Mouse (Mus musculus): ENCODE measurements around the gene Acot4. TPM values are rescaled to one million over a fixed set of nuclear protein-coding genes. Genes with fewer than 3 reads are reported as not detected.
A peak's percentile ranks its signal among the peaks of the same experiment; 100 is the strongest.
"Not testable (repeated sequence)": the region's sequence is repeated elsewhere in the genome, so short reads cannot be mapped to it uniquely, and the experiment has no call there.

The Acot4 gene
- polyA plus RNA-seq (2014; fragmentation: Nextera tagmentation; extraction: Ambion mirVana): 0.10 and 0.22 TPM in 2 replicates

- not testable (repeated sequence) for H3K9me3 ChIP-seq (ENCODE audit: control insufficient read depth, low read length); H3K27ac ChIP-seq (ENCODE audit: low read depth, low read length); H3K27me3 ChIP-seq (ENCODE audit: control insufficient read depth, insufficient read depth, low read length); ATAC-seq (ENCODE audit: low FRiP score); H3K36me3 ChIP-seq (ENCODE audit: control insufficient read depth, insufficient read depth, low read length); H3K4me1 ChIP-seq (ENCODE audit: control insufficient read depth, insufficient read depth, low read length)
- peak; percentile 88 for DNase-seq (ENCODE audit: low spot score, missing footprints)
- peak within 1 kb of the TSS; percentile 45 for H3K9ac ChIP-seq (ENCODE audit: low read length)
- peak within 1 kb of the TSS; percentile 35 for H3K4me3 ChIP-seq (ENCODE audit: low read depth, low read length)
- 13% methylated on average over 27 of the region's 32 CpGs for WGBS
- H3K4me2 ChIP-seq: peak within 1 kb of the TSS; percentile 51
Observed at GRCm38 (mm10) chr12:84038241-84038640, at the start of gene Acot4. Acot4 (plus strand) TSS chr12:84038379.

- peak; percentile 89 for DNase-seq (ENCODE audit: low spot score, missing footprints)
- no peaks in the 10 kb centered on the region for H3K36me3 ChIP-seq (ENCODE audit: control insufficient read depth, insufficient read depth, low read length)
- 67% methylated on average over 4 of the region's 4 CpGs for WGBS
- peak; percentile 23; the same call in 1 of the 2 replicates for ATAC-seq (ENCODE audit: low FRiP score)
- H3K27ac ChIP-seq (ENCODE audit: low read depth, low read length): no peak overlapping the region
- no peaks in the 10 kb centered on the region for H3K9me3 ChIP-seq (ENCODE audit: control insufficient read depth, low read length)
- H3K4me3 ChIP-seq (ENCODE audit: low read depth, low read length): peak overlapping the region; percentile 59
- H3K4me1 ChIP-seq (ENCODE audit: control insufficient read depth, insufficient read depth, low read length): peaks cover 4% of the 10 kb centered on the region; the same call in 1 of the 2 replicates
- peak overlapping the region; percentile 65 for H3K4me2 ChIP-seq
- peak overlapping the region; percentile 81 for H3K9ac ChIP-seq (ENCODE audit: low read length)
- no peaks in the 10 kb centered on the region for H3K27me3 ChIP-seq (ENCODE audit: control insufficient read depth, insufficient read depth, low read length)
Observed at GRCm38 (mm10) chr12:83988483-83988882, 49.7 kb upstream of the Acot4 start.

- Histone ChIP-seq H3K36me3 (ENCODE audit: control insufficient read depth, insufficient read depth, low read length) (no peaks in the 10 kb centered on the region), H3K4me2 (no peak overlapping the region), H3K9me3 (ENCODE audit: control insufficient read depth, low read length) (no peaks in the 10 kb centered on the region), H3K4me1 (ENCODE audit: control insufficient read depth, insufficient read depth, low read length) (peaks cover 4% of the 10 kb centered on the region; the same call in 1 of the 2 replicates), H3K27ac (ENCODE audit: low read depth, low read length) (no peak overlapping the region), H3K27me3 (ENCODE audit: control insufficient read depth, insufficient read depth, low read length) (no peaks in the 10 kb centered on the region), H3K9ac (ENCODE audit: low read length) (no peak overlapping the region), H3K4me3 (ENCODE audit: low read depth, low read length) (no peak overlapping the region)
- WGBS: 97% methylated on average over 4 of the region's 4 CpGs
- ATAC-seq (ENCODE audit: low FRiP score) (no peak), DNase-seq (ENCODE audit: low spot score, missing footprints) (no peak)
Observed at GRCm38 (mm10) chr12:83989378-83989777, 48.8 kb upstream of the Acot4 start.

GRCm38 (mm10) chr12:83997221-83997620 is 41.0 kb upstream of the Acot4 start:
- ATAC-seq (ENCODE audit: low FRiP score) (no peak), DNase-seq (ENCODE audit: low spot score, missing footprints) (no peak)
- Histone ChIP-seq H3K4me3 (ENCODE audit: low read depth, low read length) (no peak overlapping the region), H3K27me3 (ENCODE audit: control insufficient read depth, insufficient read depth, low read length) (no peaks in the 10 kb centered on the region), H3K4me2 (no peak overlapping the region), H3K36me3 (ENCODE audit: control insufficient read depth, insufficient read depth, low read length) (no peaks in the 10 kb centered on the region), H3K4me1 (ENCODE audit: control insufficient read depth, insufficient read depth, low read length) (no peaks in the 10 kb centered on the region), H3K9ac (ENCODE audit: low read length) (no peak overlapping the region), H3K27ac (ENCODE audit: low read depth, low read length) (no peak overlapping the region), H3K9me3 (ENCODE audit: control insufficient read depth, low read length) (no peaks in the 10 kb centered on the region)
- WGBS: 76% methylated on average over 2 of the region's 2 CpGs

- Histone ChIP-seq H3K4me2 (no peak overlapping the region), H3K4me3 (ENCODE audit: low read depth, low read length) (no peak overlapping the region), H3K27me3 (ENCODE audit: control insufficient read depth, insufficient read depth, low read length) (no peaks in the 10 kb centered on the region), H3K27ac (ENCODE audit: low read depth, low read length) (no peak overlapping the region), H3K9ac (ENCODE audit: low read length) (no peak overlapping the region), H3K4me1 (ENCODE audit: control insufficient read depth, insufficient read depth, low read length) (no peaks in the 10 kb centered on the region), H3K36me3 (ENCODE audit: control insufficient read depth, insufficient read depth, low read length) (no peaks in the 10 kb centered on the region), H3K9me3 (ENCODE audit: control insufficient read depth, low read length) (no peaks in the 10 kb centered on the region)
- DNase-seq (ENCODE audit: low spot score, missing footprints) (no peak), ATAC-seq (ENCODE audit: low FRiP score) (no peak)
- 70% methylated on average over 11 of the region's 11 CpGs for WGBS
Observed at GRCm38 (mm10) chr12:83998341-83999107, 39.7 kb upstream of the Acot4 start.

- DNase-seq (ENCODE audit: low spot score, missing footprints); H3K9me3 ChIP-seq (ENCODE audit: control insufficient read depth, low read length); H3K4me3 ChIP-seq (ENCODE audit: low read depth, low read length); H3K4me2 ChIP-seq; H3K9ac ChIP-seq (ENCODE audit: low read length); H3K27ac ChIP-seq (ENCODE audit: low read depth, low read length); ATAC-seq (ENCODE audit: low FRiP score); H3K27me3 ChIP-seq (ENCODE audit: control insufficient read depth, insufficient read depth, low read length); H3K36me3 ChIP-seq (ENCODE audit: control insufficient read depth, insufficient read depth, low read length); H3K4me1 ChIP-seq (ENCODE audit: control insufficient read depth, insufficient read depth, low read length): not testable (repeated sequence)
- 83% methylated on average over 8 of the region's 8 CpGs for WGBS
Observed at GRCm38 (mm10) chr12:83999237-83999636, 38.9 kb upstream of the Acot4 start.

GRCm38 (mm10) chr12:84000418-84000817 is 37.8 kb upstream of the Acot4 start:
- Histone ChIP-seq H3K27ac (ENCODE audit: low read depth, low read length) (no peak overlapping the region), H3K4me3 (ENCODE audit: low read depth, low read length) (no peak overlapping the region), H3K27me3 (ENCODE audit: control insufficient read depth, insufficient read depth, low read length) (no peaks in the 10 kb centered on the region), H3K4me1 (ENCODE audit: control insufficient read depth, insufficient read depth, low read length) (no peaks in the 10 kb centered on the region), H3K4me2 (no peak overlapping the region), H3K9ac (ENCODE audit: low read length) (no peak overlapping the region), H3K36me3 (ENCODE audit: control insufficient read depth, insufficient read depth, low read length) (no peaks in the 10 kb centered on the region), H3K9me3 (ENCODE audit: control insufficient read depth, low read length) (no peaks in the 10 kb centered on the region)
- DNase-seq (ENCODE audit: low spot score, missing footprints): no peak
- 90% methylated on average over 3 of the region's 3 CpGs for WGBS
- ATAC-seq (ENCODE audit: low FRiP score): no peak

GRCm38 (mm10) chr12:84003866-84004265 is 34.3 kb upstream of the Acot4 start:
- H3K9ac ChIP-seq (ENCODE audit: low read length): no peak overlapping the region
- WGBS: 93% methylated on average over 1 of the region's 1 CpGs
- H3K9me3 ChIP-seq (ENCODE audit: control insufficient read depth, low read length): no peaks in the 10 kb centered on the region
- H3K4me2 ChIP-seq: no peak overlapping the region
- ATAC-seq (ENCODE audit: low FRiP score) (no peak), DNase-seq (ENCODE audit: low spot score, missing footprints) (no peak)
- H3K27me3 ChIP-seq (ENCODE audit: control insufficient read depth, insufficient read depth, low read length): no peaks in the 10 kb centered on the region
- peaks cover 3% of the 10 kb centered on the region; the same call in 1 of the 2 replicates for H3K4me1 ChIP-seq (ENCODE audit: control insufficient read depth, insufficient read depth, low read length)
- H3K4me3 ChIP-seq (ENCODE audit: low read depth, low read length): no peak overlapping the region
- no peak overlapping the region for H3K27ac ChIP-seq (ENCODE audit: low read depth, low read length)
- H3K36me3 ChIP-seq (ENCODE audit: control insufficient read depth, insufficient read depth, low read length): no peaks in the 10 kb centered on the region

- H3K4me2 ChIP-seq: no peak overlapping the region
- WGBS: 91% methylated on average over 10 of the region's 12 CpGs
Observed at GRCm38 (mm10) chr12:84008251-84008650, 29.9 kb upstream of the Acot4 start.

More at GRCm38 (mm10) chr12:84008251-84008650, 29.9 kb upstream of the Acot4 start:
- H3K4me3 ChIP-seq (ENCODE audit: low read depth, low read length): no peak overlapping the region
- peak overlapping the region; percentile 63; the same call in 1 of the 2 replicates for H3K9ac ChIP-seq (ENCODE audit: low read length)
- no peaks in the 10 kb centered on the region for H3K9me3 ChIP-seq (ENCODE audit: control insufficient read depth, low read length)
- H3K27ac ChIP-seq (ENCODE audit: low read depth, low read length): peak overlapping the region; percentile 42
- peaks cover 22% of the 10 kb centered on the region for H3K4me1 ChIP-seq (ENCODE audit: control insufficient read depth, insufficient read depth, low read length)
- ATAC-seq (ENCODE audit: low FRiP score): no peak
- DNase-seq (ENCODE audit: low spot score, missing footprints): no peak
- no peaks in the 10 kb centered on the region for H3K36me3 ChIP-seq (ENCODE audit: control insufficient read depth, insufficient read depth, low read length)
- H3K27me3 ChIP-seq (ENCODE audit: control insufficient read depth, insufficient read depth, low read length): no peaks in the 10 kb centered on the region

All from midbrain, embryonic 11.5 days (tissue).